Mouse (Mus musculus) layer of hippocampus, postnatal 25 days (tissue): Measurements from ENCODE around the gene Mvd. TPM values are rescaled to one million over a fixed set of nuclear protein-coding genes. Genes with fewer than 3 reads are reported as not detected.

Source experiments
- DNase-seq, 2 experiments: peaks; one replicate each; pipeline ENCODE4 v3.0.0; 2022; ENCODE audit warnings: mixed read lengths in 2 of 2, low spot score in 1 of 2; ENCODE audit errors: extremely low spot score in 1 of 2
- total RNA-seq, 2 experiments: library from RNA; stranded (reverse); gene quantifications; 2 replicates each; pipeline ENCODE4 v1.2.3; 2021

Gene Mvd
- total RNA-seq, 2 experiments from 2014 or later = 23.1 to 25.2 TPM

GRCm38 (mm10) chr8:122459218-122459900, 16.1 kb upstream of the Mvd start:
- peak in 1 of 2 experiments; percentile 29 for DNase-seq

- DNase-seq = no peak
These were observed 13.9 kb upstream of the Mvd start for GRCm38 (mm10) chr8:122457171-122457570.

- no peak for DNase-seq
These were observed 11.2 kb upstream of the Mvd start for GRCm38 (mm10) chr8:122454409-122454808.

GRCm38 (mm10) chr8:122452154-122452553, 8.9 kb upstream of the Mvd start:
- no peak for DNase-seq

GRCm38 (mm10) chr8:122451161-122451703, 8.0 kb upstream of the Mvd start:
- no peak for DNase-seq

GRCm38 (mm10) chr8:122445203-122445602, 2.0 kb upstream of the Mvd start:
- DNase-seq = no peak

- peak; percentile 65 to 82 for DNase-seq
These were observed 981 bp upstream of the Mvd start for GRCm38 (mm10) chr8:122444058-122444748.

GRCm38 (mm10) chr8:122442781-122443180, 441 bp downstream of the Mvd start:
- no peak for DNase-seq

- DNase-seq = no peak
These were observed 866 bp downstream of the Mvd start for GRCm38 (mm10) chr8:122442356-122442755.

GRCm38 (mm10) chr8:122441326-122441725, 1.9 kb downstream of the Mvd start:
- DNase-seq = no peak

GRCm38 (mm10) chr8:122439336-122439735, 3.9 kb downstream of the Mvd start:
- no peak for DNase-seq

GRCm38 (mm10) chr8:122437708-122438331, 5.4 kb downstream of the Mvd start:
- no peak for DNase-seq

- DNase-seq = no peak
These were observed 6.6 kb downstream of the Mvd start for GRCm38 (mm10) chr8:122436586-122437125.

- no peak for DNase-seq
These were observed 7.1 kb downstream of the Mvd start for GRCm38 (mm10) chr8:122436146-122436545.

- DNase-seq = no peak
These were observed 7.8 kb downstream of the Mvd start for GRCm38 (mm10) chr8:122435375-122435774.

- DNase-seq = no peak
These were observed 9.8 kb downstream of the Mvd start for GRCm38 (mm10) chr8:122433269-122433905.

- DNase-seq = no peak
These were observed 10.6 kb downstream of the Mvd start, which contains the start of gene Cyba for GRCm38 (mm10) chr8:122432443-122433268. Gene Cyba (minus strand): TSS chr8:122432930.

- DNase-seq = no peak
These were observed 11.4 kb downstream of the Mvd start for GRCm38 (mm10) chr8:122431694-122432442.

GRCm38 (mm10) chr8:122430646-122431045, 12.6 kb downstream of the Mvd start:
- DNase-seq = no peak
